21 mouse cellular contexts compared by ENCODE assay signal in genomic region chr5:76726518-76727103, GRCm38 (mm10).
DNase-seq lines count a peak whose midpoint lies in the region; ATAC-seq lines count a peak whose summit lies in the region.
"Had no signal": no experiment of that assay in that cellular context is flagged by ENCODE, and none has a peak within 500 bp of the region (broad histone marks: within the 10 kb centered on the region; RNA-seq: fewer than 3 reads in every experiment).

No protein-coding gene starts in this region.

- ATAC-seq in neural tube, embryonic 14.5 days (ENCODE audit: low read depth) = peak; percentile 59; the same call in 1 of the 2 replicates
- ATAC-seq: CD4-positive, CD25-positive, alpha-beta regulatory T cell, adult 4 months; forebrain, embryonic 14.5 days; intestine, embryonic 16.5 days had no signal

- H3K27ac ChIP-seq in neural tube, embryonic 14.5 days (ENCODE audit: low read depth, low read length) = no peak overlapping the region
- H3K27ac ChIP-seq: embryonic facial prominence, embryonic 15.5 days; forebrain, embryonic 10.5 days; gastrocnemius, adult 2 months; heart, embryonic 13.5 days had no signal

- peak; percentile 65 to 77 for DNase-seq in adrenal gland, adult (ENCODE audit: inconsistent age in 2 of 2, low spot score in 1 of 2)
- no peak for DNase-seq in adrenal gland, postnatal 4 days (ENCODE audit: low spot score in 2 of 2)
- DNase-seq in NIH3T3 (ENCODE audit: low read depth) = peak; percentile 5
- DNase-seq in adrenal gland, postnatal 14 days = peak; percentile 65
- no peak for DNase-seq in lung, postnatal 4 days
- no peak for DNase-seq in layer of hippocampus, adult 11-12 months (ENCODE audit: low spot score)
- DNase-seq: B cell, adult 2 months; cerebellum, adult 18-20 months; cerebellum, postnatal 10 days; embryo, embryonic 11 days; gastrocnemius, adult 2 months; gastrocnemius, postnatal 25 days; heart, postnatal 36 days had no signal

- no peak overlapping the region for H3K4me3 ChIP-seq in neural tube, embryonic 14.5 days (ENCODE audit: low read depth, low read length)
- H3K4me3 ChIP-seq: embryonic facial prominence, embryonic 15.5 days; erythroblast, embryonic 14.5 days; forebrain, embryonic 10.5 days; gastrocnemius, adult 2 months; heart, embryonic 13.5 days had no signal

- 59% methylated on average over 8 of the region's 8 CpGs for WGBS in neural tube, embryonic 14.5 days

- H3K9me3 ChIP-seq in neural tube, embryonic 14.5 days (ENCODE audit: control insufficient read depth, low read length) = no peaks in the 10 kb centered on the region
- H3K9me3 ChIP-seq: embryonic facial prominence, embryonic 15.5 days had no signal

- no peak overlapping the region for H3K9ac ChIP-seq in neural tube, embryonic 14.5 days (replicated peaks; ENCODE audit: low read depth, low read length)
- H3K9ac ChIP-seq: embryonic facial prominence, embryonic 15.5 days; heart, embryonic 13.5 days had no signal

- no peaks in the 10 kb centered on the region for H3K4me1 ChIP-seq in neural tube, embryonic 14.5 days (ENCODE audit: control insufficient read depth, insufficient read depth, low read length)
- H3K4me1 ChIP-seq: embryonic facial prominence, embryonic 15.5 days; forebrain, embryonic 10.5 days; heart, embryonic 13.5 days had no signal

- H3K36me3 ChIP-seq in neural tube, embryonic 14.5 days (ENCODE audit: control insufficient read depth, insufficient read depth, low read length) = no peaks in the 10 kb centered on the region
- H3K36me3 ChIP-seq: heart, embryonic 13.5 days had no signal

- no peak overlapping the region for H3K4me2 ChIP-seq in neural tube, embryonic 14.5 days (ENCODE audit: low read depth, low read length)
- H3K4me2 ChIP-seq: embryonic facial prominence, embryonic 15.5 days; heart, embryonic 13.5 days had no signal

- no peaks in the 10 kb centered on the region for H3K27me3 ChIP-seq in neural tube, embryonic 14.5 days (ENCODE audit: control insufficient read depth, insufficient read depth, low read length)
- H3K27me3 ChIP-seq: embryonic facial prominence, embryonic 15.5 days; heart, embryonic 13.5 days had no signal

Comparison
In these comparisons a context has a peak if more than half of its experiments do, and no peak if none do; other contexts are left out.
1. DNase-seq: peak in adrenal gland, adult (2 of 2), NIH3T3 (single experiment) and adrenal gland, postnatal 14 days (single experiment); none in adrenal gland, postnatal 4 days (0 of 2), lung, postnatal 4 days (0 of 2) and layer of hippocampus, adult 11-12 months (single experiment).